Mouse (Mus musculus) liver, embryonic 11.5 days (tissue): ENCODE measurements around the gene Tbxas1. TPM values are rescaled to one million over a fixed set of nuclear protein-coding genes. Genes with fewer than 3 reads are reported as not detected.
A peak's percentile ranks its signal among the peaks of the same experiment; 100 is the strongest.

Source experiments
- ATAC-seq: fragments of 200-750 bp; cut with Nextera tagmentation; replicated peaks from 2 replicates; pipeline ENCODE4 v1.8.0; 2017; ENCODE audit warnings: moderate number of reproducible peaks, mild to moderate bottlenecking, moderate TSS enrichment, moderate library complexity; ENCODE audit not compliant: low FRiP score
- DNase-seq: peaks from one replicate; pipeline ENCODE4 v3.0.0-alpha.2; 2017; ENCODE audit warnings: low spot score
- H3K27ac ChIP-seq: fragments of 300-500 bp; sonication (generic); 2 replicates; pipeline ENCODE4 v1.5.1; 2014; ENCODE audit warnings: mild to moderate bottlenecking, low read depth, low read length, control low read depth
- H3K27me3 ChIP-seq: fragments of 300-500 bp; sonication (generic); replicated peaks from 2 replicates; pipeline ENCODE4 v1.6.1; 2014; ENCODE audit warnings: low read length, mixed read lengths; ENCODE audit not compliant: control insufficient read depth, insufficient read depth
- H3K36me3 ChIP-seq: fragments of 300-500 bp; sonication (generic); 2 replicates; pipeline ENCODE4 v1.6.1; 2014; ENCODE audit warnings: mild to moderate bottlenecking, low read length, moderate library complexity, mixed read lengths; ENCODE audit not compliant: control insufficient read depth, insufficient read depth
- H3K4me1 ChIP-seq: fragments of 300-500 bp; sonication (generic); replicated peaks from 2 replicates; pipeline ENCODE4 v1.6.1; 2014; ENCODE audit warnings: low read length, mixed read lengths; ENCODE audit not compliant: control insufficient read depth, insufficient read depth
- H3K4me2 ChIP-seq: fragments of 300-500 bp; sonication (generic); 2 replicates; pipeline ENCODE4 v1.6.1; 2014; ENCODE audit warnings: mild to moderate bottlenecking, control low read depth, moderate library complexity
- H3K4me3 ChIP-seq: fragments of 300-500 bp; sonication (generic); 2 replicates; pipeline ENCODE4 v1.5.1; 2014; ENCODE audit warnings: low read depth, low read length, control low read depth
- H3K9ac ChIP-seq: fragments of 300-500 bp; sonication (generic); 2 replicates; pipeline ENCODE4 v1.6.1; 2014; ENCODE audit warnings: low read depth, low read length, control low read depth
- H3K9me3 ChIP-seq: fragments of 300-500 bp; sonication (generic); 2 replicates; pipeline ENCODE4 v1.6.1; 2016; ENCODE audit warnings: low read length, inconsistent platforms, mixed read lengths; ENCODE audit not compliant: control insufficient read depth
- WGBS: fragments of 180-500 bp; shearing (Covaris S2); extraction: QIAGEN DNeasy Blood & Tissue Kit; methylation state at CpG from one replicate; pipeline ENCODE4 v1.1.7; 2014; 5-methylcytosine and 5-hydroxymethylcytosine counted together
- polyA plus RNA-seq: library from polyadenylated mRNA; unstranded; fragments of >200 nt; fragmentation: Nextera tagmentation; extraction: Ambion mirVana; gene quantifications from 2 replicates; pipeline ENCODE4 v1.2.1, GENCODE M21; 2014

Gene Tbxas1
- polyA plus RNA-seq, 1 experiment from 2014 or later = 12.0 TPM

GRCm38 (mm10) chr6:38969944-38970740, 94.9 kb downstream of the Tbxas1 start:
- no peak overlapping the region for H3K27ac ChIP-seq
- H3K4me2 ChIP-seq = no peak overlapping the region
- DNase-seq = no peak
- H3K4me3 ChIP-seq = no peak overlapping the region
- H3K4me1 ChIP-seq = peaks cover 20% of the 10 kb centered on the region
- H3K27me3 ChIP-seq = no peaks in the 10 kb centered on the region
- WGBS = 78% methylated on average over 6 of the region's 6 CpGs
- no peaks in the 10 kb centered on the region for H3K36me3 ChIP-seq
- H3K9ac ChIP-seq = no peak overlapping the region
- no peaks in the 10 kb centered on the region for H3K9me3 ChIP-seq
- no peak for ATAC-seq

- H3K4me3 ChIP-seq = no peak overlapping the region
- peaks cover 20% of the 10 kb centered on the region for H3K4me1 ChIP-seq
- ATAC-seq (0 out of 2 replicates have a peak, but pooled peaks have one; percentile 37), DNase-seq (no peak)
- H3K4me2 ChIP-seq = no peak overlapping the region
- no peaks in the 10 kb centered on the region for H3K27me3 ChIP-seq
- H3K9ac ChIP-seq = no peak overlapping the region
- no peaks in the 10 kb centered on the region for H3K36me3 ChIP-seq
- H3K9me3 ChIP-seq = no peaks in the 10 kb centered on the region
- H3K27ac ChIP-seq = no peak overlapping the region
- WGBS = 51% methylated on average over 6 of the region's 6 CpGs
Observed at GRCm38 (mm10) chr6:38970759-38971158, 95.6 kb downstream of the Tbxas1 start.

- H3K36me3 ChIP-seq = no peaks in the 10 kb centered on the region
- H3K9ac ChIP-seq = no peak overlapping the region
- H3K27me3 ChIP-seq = no peaks in the 10 kb centered on the region
- H3K4me2 ChIP-seq = no peak overlapping the region
- H3K27ac ChIP-seq = no peak overlapping the region
- H3K9me3 ChIP-seq = no peaks in the 10 kb centered on the region
- DNase-seq = no peak
- no peak for ATAC-seq
- H3K4me3 ChIP-seq = no peak overlapping the region
- WGBS = 52% methylated on average over 1 of the region's 1 CpGs
- H3K4me1 ChIP-seq = peaks cover 9% of the 10 kb centered on the region
Observed at GRCm38 (mm10) chr6:38972826-38973225, 97.6 kb downstream of the Tbxas1 start.

GRCm38 (mm10) chr6:38973441-38974161, 98.4 kb downstream of the Tbxas1 start:
- peak overlapping the region; percentile 5; the same call in 1 of the 2 replicates for H3K27ac ChIP-seq
- no peaks in the 10 kb centered on the region for H3K27me3 ChIP-seq
- H3K9me3 ChIP-seq = no peaks in the 10 kb centered on the region
- no peaks in the 10 kb centered on the region for H3K36me3 ChIP-seq
- H3K4me3 ChIP-seq = no peak overlapping the region
- DNase-seq (no peak), ATAC-seq (no peak)
- H3K4me1 ChIP-seq = peaks cover 9% of the 10 kb centered on the region
- WGBS = 76% methylated on average over 10 of the region's 10 CpGs
- H3K9ac ChIP-seq = no peak overlapping the region
- no peak overlapping the region for H3K4me2 ChIP-seq

GRCm38 (mm10) chr6:38974162-38974525, 98.9 kb downstream of the Tbxas1 start:
- Histone ChIP-seq H3K4me1 (peaks cover 9% of the 10 kb centered on the region), H3K36me3 (no peaks in the 10 kb centered on the region), H3K27me3 (no peaks in the 10 kb centered on the region), H3K4me2 (no peak overlapping the region), H3K9ac (no peak overlapping the region), H3K27ac (no peak overlapping the region), H3K9me3 (no peaks in the 10 kb centered on the region), H3K4me3 (no peak overlapping the region)
- DNase-seq (no peak), ATAC-seq (no peak)
- 60% methylated on average over 1 of the region's 1 CpGs for WGBS

GRCm38 (mm10) chr6:38974536-38975268, 99.5 kb downstream of the Tbxas1 start:
- Histone ChIP-seq H3K36me3 (no peaks in the 10 kb centered on the region), H3K4me1 (peaks cover 9% of the 10 kb centered on the region), H3K4me3 (no peak overlapping the region), H3K9me3 (no peaks in the 10 kb centered on the region), H3K4me2 (no peak overlapping the region), H3K9ac (no peak overlapping the region), H3K27me3 (no peaks in the 10 kb centered on the region), H3K27ac (no peak overlapping the region)
- ATAC-seq (no peak), DNase-seq (no peak)
- WGBS = 80% methylated on average over 8 of the region's 8 CpGs

GRCm38 (mm10) chr6:38975866-38976265, 100.7 kb downstream of the Tbxas1 start:
- WGBS = 89% methylated on average over 4 of the region's 4 CpGs
- H3K4me2 ChIP-seq = no peak overlapping the region
- H3K27me3 ChIP-seq = no peaks in the 10 kb centered on the region
- no peak overlapping the region for H3K9ac ChIP-seq
- H3K4me1 ChIP-seq = peaks cover 4% of the 10 kb centered on the region
- H3K4me3 ChIP-seq = no peak overlapping the region
- no peaks in the 10 kb centered on the region for H3K36me3 ChIP-seq
- H3K9me3 ChIP-seq = no peaks in the 10 kb centered on the region
- ATAC-seq = no peak
- DNase-seq = no peak
- H3K27ac ChIP-seq = no peak overlapping the region

- DNase-seq (no peak), ATAC-seq (no peak)
- Histone ChIP-seq H3K4me3 (no peak overlapping the region), H3K9ac (no peak overlapping the region), H3K27me3 (no peaks in the 10 kb centered on the region), H3K4me2 (no peak overlapping the region), H3K9me3 (no peaks in the 10 kb centered on the region), H3K4me1 (peaks cover 2% of the 10 kb centered on the region; the same call in 1 of the 2 replicates), H3K27ac (no peak overlapping the region), H3K36me3 (no peaks in the 10 kb centered on the region)
- WGBS = 77% methylated on average over 2 of the region's 2 CpGs
Observed at GRCm38 (mm10) chr6:38976355-38976754, 101.2 kb downstream of the Tbxas1 start.
